Mouse (Mus musculus): ENCODE data around the gene 1810049J17Rik.

GRCm38 (mm10) chr15:12364096-12364495, 42.4 kb upstream of the 1810049J17Rik start:
- TF ChIP-seq POLR2A (IDR thresholded peaks at IDR 0.05; ENCODE audit: borderline replicate concordance, control insufficient read depth, low read depth, low read length) (no peak), CTCF (IDR thresholded peaks at IDR 0.05; ENCODE audit: control insufficient read depth, insufficient read depth, low read length) (no peak)

Measured in bone marrow, adult 2 months (tissue).